Mouse (Mus musculus) adipocyte (in vitro differentiated cells): ENCODE data around the gene Ggt6.
"Not testable (repeated sequence)": the region's sequence is repeated elsewhere in the genome, so short reads cannot be mapped to it uniquely, and the experiment has no call there.

ENCODE experiments used
- DNase-seq: peaks from one replicate; pipeline ENCODE4 v3.0.0-alpha.2; 2016; ENCODE audit warnings: low spot score

Gene Ggt6

GRCm38 (mm10) chr11:72411093-72411921, 24.0 kb upstream of the Ggt6 start, which contains the start of gene Smtnl2:
Gene Smtnl2, minus strand, starts transcription at chr11:72411713.
- no peak for DNase-seq

GRCm38 (mm10) chr11:72411945-72412344, 23.4 kb upstream of the Ggt6 start:
- DNase-seq = no peak

- no peak for DNase-seq
Observed at GRCm38 (mm10) chr11:72413016-72413415, 22.3 kb upstream of the Ggt6 start.

- DNase-seq = no peak
Observed at GRCm38 (mm10) chr11:72413601-72414190, 21.6 kb upstream of the Ggt6 start.

GRCm38 (mm10) chr11:72415155-72415554, 20.2 kb upstream of the Ggt6 start:
- no peak for DNase-seq

GRCm38 (mm10) chr11:72416666-72417065, 18.7 kb upstream of the Ggt6 start:
- no peak for DNase-seq

GRCm38 (mm10) chr11:72417376-72417775, 17.9 kb upstream of the Ggt6 start:
- no peak for DNase-seq

GRCm38 (mm10) chr11:72418227-72418626, 17.1 kb upstream of the Ggt6 start:
- DNase-seq = no peak

GRCm38 (mm10) chr11:72419006-72419405, 16.3 kb upstream of the Ggt6 start:
- no peak for DNase-seq

GRCm38 (mm10) chr11:72420460-72421122, 14.7 kb upstream of the Ggt6 start:
- DNase-seq = no peak

- peak; percentile 38 for DNase-seq
Observed at GRCm38 (mm10) chr11:72421518-72422278, 13.6 kb upstream of the Ggt6 start.

- DNase-seq = no peak
Observed at GRCm38 (mm10) chr11:72423686-72424085, 11.6 kb upstream of the Ggt6 start.

GRCm38 (mm10) chr11:72425201-72425600, 10.1 kb upstream of the Ggt6 start:
- no peak for DNase-seq

GRCm38 (mm10) chr11:72426884-72427283, 8.4 kb upstream of the Ggt6 start:
- DNase-seq = no peak

GRCm38 (mm10) chr11:72428694-72429093, 6.6 kb upstream of the Ggt6 start:
- peak; percentile 73 for DNase-seq

GRCm38 (mm10) chr11:72429288-72429690, 6.0 kb upstream of the Ggt6 start:
- peak; percentile 83 for DNase-seq

GRCm38 (mm10) chr11:72430311-72431068, 4.8 kb upstream of the Ggt6 start:
- DNase-seq = not testable (repeated sequence)

- peak; percentile 82 for DNase-seq
Observed at GRCm38 (mm10) chr11:72435694-72436045, 344 bp downstream of the Ggt6 start.

- peak; percentile 54 for DNase-seq
Observed at GRCm38 (mm10) chr11:72436271-72436670, 945 bp downstream of the Ggt6 start.

- DNase-seq = peak; percentile 26
Observed at GRCm38 (mm10) chr11:72436756-72437650, 1.7 kb downstream of the Ggt6 start.
